Mouse (Mus musculus): ENCODE data around the gene Klc4. TPM values are rescaled to one million over a fixed set of nuclear protein-coding genes. Genes with fewer than 3 reads are reported as not detected.

Gene Klc4
- polyA plus RNA-seq, 1 experiment, result 7.2 TPM

- Histone ChIP-seq H3K27ac (ENCODE audit: insufficient read depth, low read length) (no peak overlapping the region), H3K4me1 (ENCODE audit: control insufficient read depth, insufficient read depth, low read length) (no peaks in the 10 kb centered on the region), H3K4me3 (ENCODE audit: insufficient read depth, low read length) (no peak overlapping the region)
- TF ChIP-seq POLR2A (IDR thresholded peaks at IDR 0.05; ENCODE audit: low read depth, low read length), result no peak
- TF ChIP-seq CTCF (IDR thresholded peaks at IDR 0.05; ENCODE audit: borderline replicate concordance, insufficient read depth, low read length), result no peak
These were observed 59.5 kb downstream of the Klc4 start for GRCm38 (mm10) chr17:46586327-46586726.

Other genes starting within 250 kb of the Klc4 start
- gene Crip3, start 217.1 kb downstream of the Klc4 start, polyA plus RNA-seq (2011; ENCODE audit: insufficient read length, low read depth, missing spikeins), result not detected in 2 replicates
- gene Slc22a7, start 207.6 kb downstream of the Klc4 start, polyA plus RNA-seq (2011; ENCODE audit: insufficient read length, low read depth, missing spikeins), result not detected in 2 replicates
- gene Ttbk1, start 158.3 kb downstream of the Klc4 start, polyA plus RNA-seq (2011; ENCODE audit: insufficient read length, low read depth, missing spikeins), result 0.27 and 0.35 TPM in 2 replicates
- gene Dnph1, start 149.3 kb downstream of the Klc4 start, polyA plus RNA-seq (2011; ENCODE audit: insufficient read length, low read depth, missing spikeins), result 7.2 and 9.9 TPM in 2 replicates
- 5.7 and 8.6 TPM in 2 replicates for gene Cul9, start 99.6 kb downstream of the Klc4 start, polyA plus RNA-seq (2011; ENCODE audit: insufficient read length, low read depth, missing spikeins)
- gene Srf, start 89.8 kb downstream of the Klc4 start, polyA plus RNA-seq (2011; ENCODE audit: insufficient read length, low read depth, missing spikeins), result 50.9 and 61.2 TPM in 2 replicates
- gene Ptk7, start 16.5 kb downstream of the Klc4 start, polyA plus RNA-seq (2011; ENCODE audit: insufficient read length, low read depth, missing spikeins), result 145 and 172 TPM in 2 replicates
- gene Mrpl2, start 207 bp upstream of the Klc4 start, polyA plus RNA-seq (2011; ENCODE audit: insufficient read length, low read depth, missing spikeins), result 33.5 and 45.2 TPM in 2 replicates
- 63.6 and 64.4 TPM in 2 replicates for gene Cul7, start 4.3 kb upstream of the Klc4 start, polyA plus RNA-seq (2011; ENCODE audit: insufficient read length, low read depth, missing spikeins)
- 29.9 and 32.3 TPM in 2 replicates for gene Rrp36, start 28.3 kb upstream of the Klc4 start, polyA plus RNA-seq (2011; ENCODE audit: insufficient read length, low read depth, missing spikeins)
- 111 and 122 TPM in 2 replicates for gene Mea1, start 32.8 kb upstream of the Klc4 start, polyA plus RNA-seq (2011; ENCODE audit: insufficient read length, low read depth, missing spikeins)
- 54.6 and 62.1 TPM in 2 replicates for gene Klhdc3, start 34.9 kb upstream of the Klc4 start, polyA plus RNA-seq (2011; ENCODE audit: insufficient read length, low read depth, missing spikeins)
- 57.6 and 72.1 TPM in 2 replicates for gene Ppp2r5d, start 59.1 kb upstream of the Klc4 start, polyA plus RNA-seq (2011; ENCODE audit: insufficient read length, low read depth, missing spikeins)
- gene Pex6, start 65.4 kb upstream of the Klc4 start, polyA plus RNA-seq (2011; ENCODE audit: insufficient read length, low read depth, missing spikeins), result 11.1 and 13.1 TPM in 2 replicates
- gene Gnmt, start 83.1 kb upstream of the Klc4 start, polyA plus RNA-seq (2011; ENCODE audit: insufficient read length, low read depth, missing spikeins), result not detected in 2 replicates
- gene Cnpy3, start 106.2 kb upstream of the Klc4 start, polyA plus RNA-seq (2011; ENCODE audit: insufficient read length, low read depth, missing spikeins), result 29.5 and 29.9 TPM in 2 replicates
- not detected in 2 replicates for gene Ptcra, start 117.7 kb upstream of the Klc4 start, polyA plus RNA-seq (2011; ENCODE audit: insufficient read length, low read depth, missing spikeins)
- 13.9 and 17.9 TPM in 2 replicates for gene 2310039H08Rik, start 126.6 kb upstream of the Klc4 start, polyA plus RNA-seq (2011; ENCODE audit: insufficient read length, low read depth, missing spikeins)
- gene Rpl7l1, start 136.7 kb upstream of the Klc4 start, polyA plus RNA-seq (2011; ENCODE audit: insufficient read length, low read depth, missing spikeins), result 115 and 117 TPM in 2 replicates
- gene Bicral, start 212.5 kb upstream of the Klc4 start, polyA plus RNA-seq (2011; ENCODE audit: insufficient read length, low read depth, missing spikeins), result 9.4 and 14.0 TPM in 2 replicates
- gene Tbcc, start 244.7 kb upstream of the Klc4 start, polyA plus RNA-seq (2011; ENCODE audit: insufficient read length, low read depth, missing spikeins), result 11.5 and 16.5 TPM in 2 replicates